Mouse (Mus musculus) limb, embryonic 13.5 days (tissue): ENCODE measurements around the gene AC124502.3. TPM values are rescaled to one million over a fixed set of nuclear protein-coding genes. Genes with fewer than 3 reads are reported as not detected.
A peak's percentile ranks its signal among the peaks of the same experiment; 100 is the strongest.
"Not testable (repeated sequence)": the region's sequence is repeated elsewhere in the genome, so short reads cannot be mapped to it uniquely, and the experiment has no call there.

Source experiments
- ATAC-seq: fragments of 200-750 bp; cut with Nextera tagmentation; 2 replicates; pipeline ENCODE4 v1.8.0; 2017; ENCODE audit warnings: low read depth, moderate number of reproducible peaks, moderate TSS enrichment; ENCODE audit not compliant: low FRiP score
- H3K27ac ChIP-seq: fragments of 300-500 bp; sonication (generic); 2 replicates; pipeline ENCODE4 v1.5.1; 2015; ENCODE audit warnings: inconsistent platforms, mild to moderate bottlenecking, moderate library complexity
- H3K27me3 ChIP-seq: fragments of 300-500 bp; sonication (generic); 2 replicates; pipeline ENCODE4 v1.6.1; 2015; ENCODE audit warnings: mild to moderate bottlenecking, inconsistent platforms
- H3K36me3 ChIP-seq: fragments of 300-500 bp; sonication (generic); 2 replicates; pipeline ENCODE4 v1.6.1; 2015; ENCODE audit warnings: inconsistent platforms, mild to moderate bottlenecking, moderate library complexity
- H3K4me1 ChIP-seq: fragments of 300-500 bp; sonication (generic); 2 replicates; pipeline ENCODE4 v1.6.1; 2015; ENCODE audit warnings: inconsistent platforms
- H3K4me2 ChIP-seq: fragments of 300-500 bp; sonication (generic); replicated peaks from 2 replicates; pipeline ENCODE4 v1.6.1; 2015; ENCODE audit warnings: inconsistent platforms, mild to moderate bottlenecking, moderate library complexity
- H3K4me3 ChIP-seq: fragments of 300-500 bp; sonication (generic); 2 replicates; pipeline ENCODE4 v1.5.1; 2015; ENCODE audit warnings: moderate library complexity, mild to moderate bottlenecking, inconsistent platforms
- H3K9ac ChIP-seq: fragments of 300-500 bp; sonication (generic); 2 replicates; pipeline ENCODE4 v1.6.1; 2015; ENCODE audit warnings: mild to moderate bottlenecking, inconsistent platforms
- H3K9me3 ChIP-seq: fragments of 300-500 bp; sonication (generic); 2 replicates; pipeline ENCODE4 v1.6.1; 2016; ENCODE audit warnings: inconsistent platforms
- WGBS: fragments of 180-500 bp; shearing (Covaris S2); methylation state at CpG from one replicate; pipeline ENCODE4 v1.1.7; 2015; 5-methylcytosine and 5-hydroxymethylcytosine counted together
- polyA plus RNA-seq: library from polyadenylated mRNA; unstranded; fragments of >200 nt; fragmentation: Nextera tagmentation; extraction: Ambion mirVana; gene quantifications from 2 replicates; pipeline ENCODE4 v1.2.1, GENCODE M21; 2015

AC124502.3 gene
- 3.7 and 4.4 TPM in 2 replicates for polyA plus RNA-seq

- Histone ChIP-seq H3K9ac (peak within 1 kb of the TSS; percentile 92), H3K27ac (peak within 1 kb of the TSS; percentile 84), H3K9me3 (no peaks in the 10 kb centered on the region), H3K4me1 (peaks cover 37% of the 10 kb centered on the region), H3K27me3 (no peaks in the 10 kb centered on the region), H3K36me3 (peaks cover 12% of the 10 kb centered on the region), H3K4me2 (peak within 1 kb of the TSS; percentile 99), H3K4me3 (peak within 1 kb of the TSS; percentile 86)
- ATAC-seq = peak; percentile 90
- WGBS = under 1% methylated on average over 42 of the region's 44 CpGs
Observed at GRCm38 (mm10) chr19:5038709-5039156, at the start of gene AC124502.3, which contains the start of gene B4gat1. AC124502.3 (plus strand) TSS chr19:5038891. B4gat1 (plus strand) TSS chr19:5038826.

- Histone ChIP-seq H3K4me3 (no peak overlapping the region), H3K4me2 (no peak overlapping the region), H3K9ac (no peak overlapping the region), H3K27me3 (peaks cover 74% of the 10 kb centered on the region), H3K36me3 (no peaks in the 10 kb centered on the region), H3K4me1 (no peaks in the 10 kb centered on the region), H3K27ac (no peak overlapping the region), H3K9me3 (no peaks in the 10 kb centered on the region)
- WGBS = 4% methylated on average over 13 of the region's 13 CpGs
- ATAC-seq = no peak
Observed at GRCm38 (mm10) chr19:4989013-4989412, 49.7 kb upstream of the AC124502.3 start.

- peaks cover 74% of the 10 kb centered on the region for H3K27me3 ChIP-seq
- no peaks in the 10 kb centered on the region for H3K9me3 ChIP-seq
- H3K4me1 ChIP-seq = no peaks in the 10 kb centered on the region
- H3K4me3 ChIP-seq = no peak overlapping the region
- no peak for ATAC-seq
- H3K4me2 ChIP-seq = no peak overlapping the region
- no peaks in the 10 kb centered on the region for H3K36me3 ChIP-seq
- no peak overlapping the region for H3K9ac ChIP-seq
- H3K27ac ChIP-seq = no peak overlapping the region
- WGBS = 20% methylated on average over 46 of the region's 47 CpGs
Observed at GRCm38 (mm10) chr19:4989434-4990255, 49.0 kb upstream of the AC124502.3 start.

- no peak for ATAC-seq
- Histone ChIP-seq H3K9me3 (no peaks in the 10 kb centered on the region), H3K27ac (no peak within 1 kb of the TSS), H3K4me2 (no peak within 1 kb of the TSS), H3K4me3 (no peak within 1 kb of the TSS), H3K4me1 (no peaks in the 10 kb centered on the region), H3K9ac (no peak within 1 kb of the TSS), H3K27me3 (peaks cover 70% of the 10 kb centered on the region), H3K36me3 (no peaks in the 10 kb centered on the region)
- WGBS = 21% methylated on average over 4 of the region's 4 CpGs
Observed at GRCm38 (mm10) chr19:4990256-4990625, 48.5 kb upstream of the AC124502.3 start, which contains the start of gene Npas4. Npas4 (minus strand) TSS chr19:4990316.

- Histone ChIP-seq H3K4me3 (no peak overlapping the region), H3K27me3 (peaks cover 69% of the 10 kb centered on the region), H3K4me2 (no peak overlapping the region), H3K4me1 (no peaks in the 10 kb centered on the region), H3K27ac (no peak overlapping the region), H3K36me3 (no peaks in the 10 kb centered on the region), H3K9me3 (no peaks in the 10 kb centered on the region), H3K9ac (no peak overlapping the region)
- WGBS = 3% methylated on average over 18 of the region's 22 CpGs
- no peak for ATAC-seq
Observed at GRCm38 (mm10) chr19:4990716-4991115, 48.0 kb upstream of the AC124502.3 start.

GRCm38 (mm10) chr19:4992371-4992770 is 46.3 kb upstream of the AC124502.3 start:
- Histone ChIP-seq H3K27me3 (peaks cover 62% of the 10 kb centered on the region), H3K9ac (no peak overlapping the region), H3K4me3 (no peak overlapping the region), H3K36me3 (no peaks in the 10 kb centered on the region), H3K27ac (no peak overlapping the region), H3K9me3 (no peaks in the 10 kb centered on the region), H3K4me2 (no peak overlapping the region), H3K4me1 (no peaks in the 10 kb centered on the region)
- WGBS = 17% methylated on average over 8 of the region's 8 CpGs
- ATAC-seq = no peak

- 10% methylated on average over 9 of the region's 9 CpGs for WGBS
- Histone ChIP-seq H3K27me3 (peaks cover 62% of the 10 kb centered on the region), H3K9ac (no peak overlapping the region), H3K4me2 (no peak overlapping the region), H3K27ac (no peak overlapping the region), H3K4me3 (no peak overlapping the region), H3K36me3 (no peaks in the 10 kb centered on the region), H3K9me3 (no peaks in the 10 kb centered on the region), H3K4me1 (no peaks in the 10 kb centered on the region)
- ATAC-seq = 0 out of 2 replicates have a peak, but pooled peaks have one; percentile 36
Observed at GRCm38 (mm10) chr19:4992904-4993303, 45.8 kb upstream of the AC124502.3 start.

GRCm38 (mm10) chr19:4994043-4994442 is 44.6 kb upstream of the AC124502.3 start:
- Histone ChIP-seq H3K4me2 (no peak overlapping the region), H3K9me3 (no peaks in the 10 kb centered on the region), H3K9ac (no peak overlapping the region), H3K27ac (no peak overlapping the region), H3K4me3 (no peak overlapping the region), H3K27me3 (peaks cover 64% of the 10 kb centered on the region), H3K4me1 (no peaks in the 10 kb centered on the region), H3K36me3 (no peaks in the 10 kb centered on the region)
- WGBS = 63% methylated on average over 5 of the region's 5 CpGs
- ATAC-seq = no peak

- Histone ChIP-seq H3K4me3 (no peak overlapping the region), H3K9me3 (no peaks in the 10 kb centered on the region), H3K27ac (no peak overlapping the region), H3K36me3 (no peaks in the 10 kb centered on the region), H3K4me2 (no peak overlapping the region), H3K9ac (no peak overlapping the region), H3K27me3 (peaks cover 26% of the 10 kb centered on the region), H3K4me1 (peaks cover 8% of the 10 kb centered on the region)
- 67% methylated on average over 6 of the region's 6 CpGs for WGBS
- no peak for ATAC-seq
Observed at GRCm38 (mm10) chr19:4999445-5000140, 39.1 kb upstream of the AC124502.3 start.

- Histone ChIP-seq H3K9me3 (no peaks in the 10 kb centered on the region), H3K9ac (peak overlapping the region; percentile 55; the same call in 1 of the 2 replicates), H3K36me3 (no peaks in the 10 kb centered on the region), H3K27me3 (peaks cover 20% of the 10 kb centered on the region), H3K4me3 (peak overlapping the region; percentile 34), H3K4me1 (peaks cover 8% of the 10 kb centered on the region), H3K27ac (peak overlapping the region; percentile 17; the same call in 1 of the 2 replicates), H3K4me2 (peak overlapping the region; percentile 67)
- ATAC-seq = peak; percentile 89
- WGBS = under 1% methylated on average over 39 of the region's 39 CpGs
Observed at GRCm38 (mm10) chr19:5001666-5002406, 36.9 kb upstream of the AC124502.3 start.

DNA sequence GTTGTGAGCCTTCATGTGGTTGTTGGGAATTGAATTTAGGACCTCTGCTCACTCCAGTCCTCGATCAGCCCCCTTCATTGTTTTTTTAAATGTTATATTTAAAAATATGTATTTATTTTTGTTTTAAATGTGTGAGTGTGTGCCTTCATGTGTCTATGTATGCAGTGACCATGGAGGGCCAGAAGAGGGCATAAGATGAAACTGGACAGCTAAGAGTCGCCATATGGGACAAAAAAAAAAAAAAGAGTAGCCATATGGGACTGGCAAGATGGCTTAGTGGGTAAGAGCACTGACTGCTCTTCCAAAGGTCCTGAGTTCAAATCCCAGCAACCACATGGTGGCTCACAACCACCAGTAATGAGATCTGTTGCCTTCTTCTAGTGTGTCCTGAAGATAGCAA is 35.0 kb upstream of the AC124502.3 start:
- H3K4me3 ChIP-seq, ATAC-seq, H3K36me3 ChIP-seq, H3K4me2 ChIP-seq, H3K27ac ChIP-seq, H3K9me3 ChIP-seq, H3K4me1 ChIP-seq, H3K9ac ChIP-seq: not testable (repeated sequence)
- peaks cover 20% of the 10 kb centered on the region for H3K27me3 ChIP-seq
- 55% methylated on average over 2 of the region's 2 CpGs for WGBS
